Mouse (Mus musculus) kidney, adult 2 months (tissue): ENCODE results near the gene Lmod3. TPM values are rescaled to one million over a fixed set of nuclear protein-coding genes. Genes with fewer than 3 reads are reported as not detected.

Experiments used
- DNase-seq: peaks from one replicate; pipeline ENCODE4 v3.0.0; 2021
- H3K27ac ChIP-seq: fragments of 200-500 bp; 2 replicates; pipeline ENCODE4 v1.5.1; 2012; ENCODE audit warnings: low read depth, low read length, control low read depth, inconsistent platforms; ENCODE audit not compliant: insufficient read depth
- H3K27me3 ChIP-seq: fragments of 200-500 bp; replicated peaks from 2 replicates; pipeline ENCODE4 v1.6.1; 2012; ENCODE audit warnings: mild to moderate bottlenecking, moderate library complexity, low read length, inconsistent platforms; ENCODE audit not compliant: control insufficient read depth, insufficient read depth
- H3K36me3 ChIP-seq: fragments of 200-500 bp; 2 replicates; pipeline ENCODE4 v1.6.1; 2012; ENCODE audit warnings: mild to moderate bottlenecking, moderate library complexity, low read length, inconsistent platforms; ENCODE audit not compliant: control insufficient read depth, insufficient read depth
- H3K4me1 ChIP-seq: fragments of 200-500 bp; 2 replicates; pipeline ENCODE4 v1.6.1; 2011; ENCODE audit warnings: low read length; ENCODE audit not compliant: control insufficient read depth, insufficient read depth
- H3K4me3 ChIP-seq: fragments of 200-500 bp; 2 replicates; pipeline ENCODE4 v1.5.1; 2011; ENCODE audit warnings: mild to moderate bottlenecking, low read depth, low read length, control low read depth; ENCODE audit not compliant: insufficient read depth
- CTCF ChIP-seq: fragments of 200-500 bp; conservative IDR thresholded peaks from 2 replicates; pipeline ENCODE4 v1.5.1; 2011; ENCODE audit warnings: low read depth, mild to moderate bottlenecking, control low read depth, low read length, moderate library complexity, mixed read lengths; ENCODE audit not compliant: insufficient read depth, insufficient read length
- POLR2A ChIP-seq: fragments of 200-500 bp; IDR thresholded peaks from one replicate; pipeline ENCODE4 v1.6.1; 2011; ENCODE audit warnings: low read depth, low read length, control low read depth
- WGBS: fragments of 180-500 bp; shearing (Covaris S2); methylation state at CpG from one replicate; pipeline ENCODE4 v1.1.7; 2018; 5-methylcytosine and 5-hydroxymethylcytosine counted together
- polyA plus RNA-seq: library from polyadenylated mRNA; depleted of rRNA; stranded (reverse); fragments of >200 nt; gene quantifications from 2 replicates; pipeline ENCODE4 v1.2.3, GENCODE M21; 2012

The Lmod3 gene
- polyA plus RNA-seq, 1 experiment, result 1.2 TPM

- no peak for DNase-seq
- H3K4me3 ChIP-seq, result no peak overlapping the region
- peaks cover 23% of the 10 kb centered on the region for H3K36me3 ChIP-seq
- WGBS, result 55% methylated on average over 12 of the region's 12 CpGs
- H3K27me3 ChIP-seq, result no peaks in the 10 kb centered on the region
- TF ChIP-seq POLR2A (no peak), CTCF (no peak)
- H3K4me1 ChIP-seq, result peaks cover 5% of the 10 kb centered on the region
- peak overlapping the region; percentile 37 for H3K27ac ChIP-seq
Observed at GRCm38 (mm10) chr6:97293667-97294569, 41.4 kb upstream of the Lmod3 start.

- H3K4me1 ChIP-seq, result peaks cover 5% of the 10 kb centered on the region
- H3K36me3 ChIP-seq, result peaks cover 21% of the 10 kb centered on the region
- DNase-seq, result no peak
- no peak overlapping the region for H3K4me3 ChIP-seq
- WGBS, result 71% methylated on average over 5 of the region's 5 CpGs
- H3K27me3 ChIP-seq, result no peaks in the 10 kb centered on the region
- no peak for TF ChIP-seq POLR2A
- TF ChIP-seq CTCF, result no peak
- 0 out of 2 replicates have a peak overlapping the region, but pooled peaks have one; percentile 37 for H3K27ac ChIP-seq
Observed at GRCm38 (mm10) chr6:97292894-97293293, 40.3 kb upstream of the Lmod3 start.

- peaks cover 19% of the 10 kb centered on the region for H3K36me3 ChIP-seq
- no peak for TF ChIP-seq POLR2A
- TF ChIP-seq CTCF, result no peak
- no peak for DNase-seq
- H3K4me3 ChIP-seq, result no peak overlapping the region
- H3K4me1 ChIP-seq, result peaks cover 5% of the 10 kb centered on the region
- H3K27me3 ChIP-seq, result no peaks in the 10 kb centered on the region
- 94% methylated on average over 3 of the region's 3 CpGs for WGBS
- H3K27ac ChIP-seq, result no peak overlapping the region; the same call in 1 of the 2 replicates
Observed at GRCm38 (mm10) chr6:97292096-97292495, 39.5 kb upstream of the Lmod3 start.

- 66% methylated on average over 21 of the region's 21 CpGs for WGBS
- no peak for TF ChIP-seq CTCF
- no peak for TF ChIP-seq POLR2A
- Histone ChIP-seq H3K36me3 (peaks cover 17% of the 10 kb centered on the region), H3K27ac (no peak overlapping the region), H3K4me3 (no peak overlapping the region), H3K27me3 (no peaks in the 10 kb centered on the region), H3K4me1 (peaks cover 5% of the 10 kb centered on the region)
- DNase-seq, result no peak
Observed at GRCm38 (mm10) chr6:97291159-97291908, 38.8 kb upstream of the Lmod3 start.

- DNase-seq, result no peak
- WGBS, result 65% methylated on average over 3 of the region's 3 CpGs
- TF ChIP-seq POLR2A (no peak), CTCF (no peak)
Observed at GRCm38 (mm10) chr6:97290687-97291086, 38.1 kb upstream of the Lmod3 start.

GRCm38 (mm10) chr6:97289838-97290237 lies 37.3 kb upstream of the Lmod3 start:
- Histone ChIP-seq H3K4me3 (no peak overlapping the region), H3K36me3 (peaks cover 11% of the 10 kb centered on the region), H3K27me3 (no peaks in the 10 kb centered on the region), H3K4me1 (peaks cover 5% of the 10 kb centered on the region), H3K27ac (no peak overlapping the region)
- WGBS, result 88% methylated on average over 4 of the region's 4 CpGs
- no peak for TF ChIP-seq POLR2A
- TF ChIP-seq CTCF, result no peak
- no peak for DNase-seq

More at GRCm38 (mm10) chr6:97290687-97291086, 38.1 kb upstream of the Lmod3 start:
- H3K4me1 ChIP-seq, result peaks cover 5% of the 10 kb centered on the region
- no peak overlapping the region for H3K27ac ChIP-seq
- H3K27me3 ChIP-seq, result no peaks in the 10 kb centered on the region
- H3K36me3 ChIP-seq, result peaks cover 16% of the 10 kb centered on the region
- no peak overlapping the region for H3K4me3 ChIP-seq
